Mouse (Mus musculus): ENCODE measurements around the gene Oas2.

- TF ChIP-seq POLR2A (IDR thresholded peaks at IDR 0.05; ENCODE audit: borderline replicate concordance, control insufficient read depth, low read depth, low read length) (no peak), CTCF (IDR thresholded peaks at IDR 0.05; ENCODE audit: control insufficient read depth, insufficient read depth, low read length) (no peak)
Observed at GRCm38 (mm10) chr5:120688434-120688833, 61.2 kb downstream of the Oas2 start.

Measured in bone marrow, adult 2 months (tissue).